Mouse (Mus musculus) CH12.LX (cell line): ENCODE results near the gene Ttc25. TPM values are rescaled to one million over a fixed set of nuclear protein-coding genes. Genes with fewer than 3 reads are reported as not detected.
A peak's percentile ranks its signal among the peaks of the same experiment; 100 is the strongest.

Experiments used
- DNase-seq: peaks from one replicate; pipeline ENCODE4 v3.0.0-alpha.2; 2013; ENCODE audit errors: extremely low read depth
- H3K27ac ChIP-seq: 2 replicates; pipeline ENCODE4 v1.5.1; 2012; ENCODE audit warnings: low read depth, mild to moderate bottlenecking, control low read depth, moderate library complexity; ENCODE audit not compliant: insufficient read depth
- H3K27me3 ChIP-seq: replicated peaks from 2 replicates; pipeline ENCODE3; 2012; ENCODE audit warnings: inconsistent platforms
- H3K36me3 ChIP-seq, 2 experiments: replicated peaks in 1 of 2; 2 replicates each; pipeline versions ENCODE3 to v1.6.1; 2012; ENCODE audit warnings: inconsistent platforms in 1 of 2, low read length in 1 of 2, mild to moderate bottlenecking in 1 of 2, mixed read lengths in 1 of 2, moderate library complexity in 1 of 2; ENCODE audit not compliant: control insufficient read depth in 1 of 2, insufficient read depth in 1 of 2
- H3K4me1 ChIP-seq, 2 experiments: 2 replicates each; pipeline ENCODE4 v1.6.1; 2012; ENCODE audit warnings: inconsistent platforms in 1 of 2, moderate library complexity in 1 of 2; ENCODE audit not compliant: insufficient read depth in 2 of 2, control insufficient read depth in 1 of 2
- H3K4me2 ChIP-seq: 2 replicates; pipeline ENCODE4 v1.6.1; 2012; ENCODE audit warnings: low read depth, mild to moderate bottlenecking, control low read depth; ENCODE audit not compliant: poor library complexity, insufficient read depth, severe bottlenecking
- H3K4me3 ChIP-seq, 3 experiments: fragments of 150-350 bp in 1 of 3; sonication (generic) in 1 of 3; replicated peaks in 1 of 3; 2 replicates each; pipeline versions ENCODE3 to v1.5.1; 2011 to 2012; ENCODE audit warnings: low read depth in 2 of 3, low read length in 2 of 3, mild to moderate bottlenecking in 2 of 3, moderate library complexity in 2 of 3, control low read depth in 1 of 3, improper control_type of control experiment in 1 of 3, inconsistent platforms in 1 of 3, mixed read lengths in 1 of 3; ENCODE audit not compliant: poor library complexity in 1 of 3
- H3K79me2 ChIP-seq: replicated peaks from 2 replicates; pipeline ENCODE4 v1.6.1; 2012; ENCODE audit warnings: mild to moderate bottlenecking, moderate library complexity; ENCODE audit not compliant: control insufficient read depth, poor library complexity, insufficient read depth, severe bottlenecking; ENCODE audit errors: extremely low read depth
- H3K9ac ChIP-seq: 2 replicates; pipeline ENCODE4 v1.6.1; 2012; ENCODE audit warnings: low read depth, mild to moderate bottlenecking, control low read depth, moderate library complexity; ENCODE audit not compliant: insufficient read depth
- H3K9me3 ChIP-seq: replicated peaks from 2 replicates; pipeline ENCODE3; 2012; ENCODE audit warnings: low read length, inconsistent platforms, mixed read lengths
- ELF1 ChIP-seq: IDR thresholded peaks from 2 replicates; pipeline ENCODE4 v1.6.1; 2014; ENCODE audit warnings: low read depth, mild to moderate bottlenecking, inconsistent platforms, low read length, improper control_type of control experiment
- ETS1 ChIP-seq: conservative IDR thresholded peaks from 2 replicates; pipeline ENCODE4 v1.6.1; 2012; ENCODE audit warnings: low read depth, mild to moderate bottlenecking, inconsistent platforms, low read length, improper control_type of control experiment, moderate library complexity
- GABPA ChIP-seq: IDR thresholded peaks from 2 replicates; pipeline ENCODE4 v1.6.1; 2012; ENCODE audit warnings: low read depth, low read length, improper control_type of control experiment, inconsistent platforms; ENCODE audit not compliant: insufficient replicate concordance
- HCFC1 ChIP-seq: IDR thresholded peaks from 2 replicates; pipeline ENCODE4 v1.6.1; 2012; ENCODE audit warnings: low read depth, mild to moderate bottlenecking, inconsistent platforms, low read length, improper control_type of control experiment
- JUND ChIP-seq: conservative IDR thresholded peaks from 2 replicates; pipeline ENCODE4 v1.6.1; 2011; ENCODE audit warnings: low read depth, low read length, improper control_type of control experiment
- KAT2A ChIP-seq: IDR thresholded peaks from 2 replicates; pipeline ENCODE4 v1.6.1; 2012; ENCODE audit warnings: low read length, improper control_type of control experiment, inconsistent platforms; ENCODE audit not compliant: insufficient replicate concordance
- MAX ChIP-seq: IDR thresholded peaks from 2 replicates; pipeline ENCODE4 v1.6.1; 2011; ENCODE audit warnings: low read length, improper control_type of control experiment
- NRF1 ChIP-seq: IDR thresholded peaks from 2 replicates; pipeline ENCODE4 v1.6.1; 2014; ENCODE audit warnings: low read depth, mild to moderate bottlenecking, inconsistent platforms, low read length, improper control_type of control experiment, moderate library complexity
- PAX5 ChIP-seq: IDR thresholded peaks from 2 replicates; pipeline ENCODE4 v1.6.1; 2012; ENCODE audit warnings: low read length, inconsistent platforms, mixed read lengths
- POLR2A ChIP-seq: IDR thresholded peaks from 2 replicates; pipeline ENCODE4 v1.6.1; 2011; ENCODE audit warnings: low read depth, mild to moderate bottlenecking, improper control_type of control experiment, low read length
- TCF12 ChIP-seq: IDR thresholded peaks from 2 replicates; pipeline ENCODE4 v1.6.1; 2014; ENCODE audit warnings: low read depth, mild to moderate bottlenecking, inconsistent platforms, low read length, improper control_type of control experiment
- UBTF ChIP-seq: IDR thresholded peaks from 2 replicates; pipeline ENCODE4 v1.6.1; 2012; ENCODE audit warnings: low read depth, mild to moderate bottlenecking, inconsistent platforms, low read length, improper control_type of control experiment, moderate library complexity
- USF1 ChIP-seq: IDR thresholded peaks from 2 replicates; pipeline ENCODE4 v1.6.1; 2014; ENCODE audit warnings: low read depth, mild to moderate bottlenecking, inconsistent platforms, low read length, improper control_type of control experiment
- USF2 ChIP-seq: conservative IDR thresholded peaks from 2 replicates; pipeline ENCODE4 v1.6.1; 2011; ENCODE audit warnings: low read depth, low read length, improper control_type of control experiment
- ZC3H11A ChIP-seq: IDR thresholded peaks from 2 replicates; pipeline ENCODE4 v1.6.1; 2012; ENCODE audit warnings: low read depth, mild to moderate bottlenecking, inconsistent platforms, low read length, improper control_type of control experiment
- ZKSCAN1 ChIP-seq: IDR thresholded peaks from 2 replicates; pipeline ENCODE4 v1.6.1; 2012; ENCODE audit warnings: low read depth, inconsistent platforms, low read length, improper control_type of control experiment, borderline replicate concordance
- ZNF384 ChIP-seq: IDR thresholded peaks from 2 replicates; pipeline ENCODE4 v1.6.1; 2012; ENCODE audit warnings: low read depth, low read length, improper control_type of control experiment, inconsistent platforms
- dilution Hi-C: fragments of 300-500 bp; cut with MboI; formaldehyde crosslinking; loops from 2 replicates; pipeline ENCODE4 v1.14.3; 2020; ENCODE audit warnings: low sequenced_read_pairs; ENCODE audit not compliant: extremely low pct_unique_long_range_greater_than_20kb, extremely low pct_ligation_motif_present
- in situ Hi-C: fragments of 300-500 bp; cut with MboI; formaldehyde crosslinking; loops from 3 replicates; pipeline ENCODE4 v1.14.3; 2019; ENCODE audit warnings: low sequenced_read_pairs, low pct_ligation_motif_present, low pct_unique_long_range_greater_than_20kb, mixed read lengths
- polyA plus RNA-seq: library from polyadenylated mRNA; unstranded; fragments of >175 nt; gene quantifications from 2 replicates; pipeline ENCODE4 v1.2.1, GENCODE M21; 2012; ENCODE audit warnings: low read depth; ENCODE audit not compliant: insufficient read length
- total RNA-seq, 2 experiments: library from RNA; depleted of rRNA; stranded (reverse); fragments of 300-350 nt in 1 of 2; fragments of >200 nt in 1 of 2; gene quantifications; 2 replicates each; pipeline ENCODE4 v1.2.3; 2012 to 2014

The Ttc25 gene
- total and polyA plus RNA-seq, 3 experiments = 0.51 to 12.8 (median 1.3) TPM

DNA sequence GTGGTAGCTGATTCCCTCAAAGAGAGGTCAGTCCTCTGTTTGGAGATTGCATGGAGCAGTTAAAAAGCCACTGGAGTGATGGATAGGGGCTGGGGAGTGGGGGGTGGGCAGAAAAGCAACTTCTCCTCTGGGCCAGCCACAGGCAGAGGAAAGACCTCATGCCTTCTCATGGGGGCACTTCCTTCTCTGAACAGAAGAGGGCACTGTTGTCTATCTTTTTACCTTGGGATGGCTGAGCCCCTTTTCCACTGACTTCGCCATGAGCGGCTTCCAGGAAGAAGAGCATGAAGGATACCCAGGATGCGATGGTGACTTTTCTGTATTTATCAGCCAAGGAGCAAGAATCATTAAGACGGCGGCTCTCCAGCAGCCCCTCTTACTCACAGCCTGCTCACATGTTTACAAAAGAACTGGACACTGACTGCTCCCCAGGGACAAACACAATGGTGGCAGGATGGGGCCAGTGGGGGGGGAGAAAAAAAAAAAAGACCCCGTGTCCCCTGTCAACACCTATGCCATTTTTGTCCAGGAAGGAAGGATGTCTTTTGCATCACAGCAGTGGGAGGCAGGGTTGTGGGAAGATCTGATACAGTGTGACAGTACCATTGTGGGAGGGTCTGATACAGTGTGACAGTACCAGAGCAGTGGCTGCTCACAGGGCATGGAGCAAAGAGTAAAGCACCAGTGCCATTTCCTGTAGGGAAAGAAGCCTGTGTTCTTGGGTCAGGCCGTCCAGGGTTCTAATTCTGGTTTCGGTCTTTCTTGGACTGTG, 25.2 kb downstream of the Ttc25 start (continued):
- TF ChIP-seq MAX (peak; percentile 67), KAT2A (no peak), ZC3H11A (peak; percentile 88), PAX5 (no peak), NRF1 (0 out of 2 replicates have a peak, but pooled peaks have one; percentile 19), ETS1 (no peak), USF2 (no peak), ELF1 (peak; percentile 57), HCFC1 (peak; percentile 14; the same call in 1 of the 2 replicates)

DNA sequence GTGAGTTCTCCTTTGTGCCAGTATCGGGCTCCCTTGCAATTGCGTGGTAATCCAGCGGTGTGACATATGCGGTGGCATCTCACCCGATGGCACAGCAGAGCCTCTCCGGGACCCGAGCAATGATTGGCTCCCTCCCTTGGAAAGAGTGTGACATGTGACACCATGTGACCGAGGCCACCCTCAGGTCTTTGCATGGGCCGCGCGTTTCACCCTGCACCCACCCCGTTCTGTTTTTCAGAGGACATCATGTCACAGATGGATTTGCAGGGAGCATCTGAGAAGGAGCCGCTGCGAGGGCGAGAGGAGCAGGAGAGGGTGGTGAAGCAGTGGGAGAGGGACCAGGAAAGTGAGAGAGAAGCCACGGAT, 25.8 kb downstream of the Ttc25 start:
- Histone ChIP-seq H3K4me2 (no peak overlapping the region), H3K4me3 (no peak overlapping the region), H3K79me2 (peaks cover 8% of the 10 kb centered on the region), H3K27me3 (no peaks in the 10 kb centered on the region), H3K9ac (no peak overlapping the region), H3K27ac (no peak overlapping the region), H3K9me3 (no peaks in the 10 kb centered on the region), H3K4me1 (peaks cover 34 to 69% of the 10 kb centered on the region in 2 experiments), H3K36me3 (peaks cover 2 to 5% of the 10 kb centered on the region in 2 experiments)
- TF ChIP-seq MAX = peak; percentile 53; the same call in 1 of the 2 replicates
- TF ChIP-seq ZKSCAN1 = no peak
- TF ChIP-seq USF1 = peak; percentile 44
- in situ Hi-C loops = loop anchor here (5.0 kb wide), 2 partner anchors 51 to 126 kb away; partner anchors contain the start of gene Dnajc7
- dilution Hi-C loops = no loop called here
- DNase-seq = no peak

DNA sequence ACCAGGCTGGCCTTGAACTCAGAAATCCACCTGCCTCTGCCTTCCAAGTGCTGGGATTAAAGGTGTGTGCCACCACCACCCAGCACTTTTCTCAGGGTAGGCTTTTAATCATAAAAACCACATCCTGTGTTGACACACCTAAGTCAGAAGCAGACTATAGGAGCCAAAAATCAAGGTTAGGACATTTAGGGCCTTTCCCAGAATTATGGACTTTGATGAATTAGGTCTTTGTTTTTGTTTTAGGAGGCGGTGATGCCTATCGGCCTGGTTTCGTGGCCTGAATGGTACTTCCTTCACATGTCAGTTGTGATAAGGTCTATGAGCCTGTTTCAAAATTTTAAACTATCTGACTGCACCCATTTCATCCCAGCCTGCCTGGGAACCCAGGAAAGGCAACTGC, 28.8 kb downstream of the Ttc25 start:
- H3K4me1 ChIP-seq = peaks cover 40 to 72% of the 10 kb centered on the region in 2 experiments
- no peak for DNase-seq
- H3K27me3 ChIP-seq = no peaks in the 10 kb centered on the region
- dilution Hi-C loops (no loop called here), in situ Hi-C loops (loop anchor here (5.0 kb wide), 2 partner anchors 48 to 123 kb away; partner anchors contain the start of gene Dnajc7)
- no peaks in the 10 kb centered on the region for H3K9me3 ChIP-seq
- H3K79me2 ChIP-seq = peaks cover 28% of the 10 kb centered on the region
- peak overlapping the region; percentile 64 to 77 (median 66) for H3K4me3 ChIP-seq
- H3K27ac ChIP-seq = peak overlapping the region; percentile 55
- no peak for TF ChIP-seq JUND
- no peak for TF ChIP-seq GABPA
- TF ChIP-seq UBTF = no peak
- no peak for TF ChIP-seq ZC3H11A
- TF ChIP-seq ZNF384 = peak; percentile 5; the same call in 1 of the 2 replicates
- no peak for TF ChIP-seq TCF12
- TF ChIP-seq POLR2A = no peak
- 0 out of 2 replicates have a peak overlapping the region, but pooled peaks have one; percentile 26 for H3K4me2 ChIP-seq
- H3K9ac ChIP-seq = no peak overlapping the region
- H3K36me3 ChIP-seq = peaks cover 22 to 35% of the 10 kb centered on the region in 2 experiments
